Mouse (Mus musculus): ENCODE measurements around the gene Pank1. TPM values are rescaled to one million over a fixed set of nuclear protein-coding genes. Genes with fewer than 3 reads are reported as not detected.

Pank1 gene
- total RNA-seq, 1 experiment = 6.9 TPM

- Histone ChIP-seq H3K4me1 (ENCODE audit: control insufficient read depth in 2 of 2, insufficient read depth in 2 of 2, low read length in 2 of 2, poor library complexity in 1 of 2) (no peaks in the 10 kb centered on the region), H3K36me3 (ENCODE audit: control insufficient read depth, insufficient read depth, low read length, poor library complexity, severe bottlenecking) (no peaks in the 10 kb centered on the region), H3K9ac (ENCODE audit: insufficient read depth, low read depth, low read length, poor library complexity, severe bottlenecking) (no peak overlapping the region), H3K4me3 (ENCODE audit: insufficient read depth in 1 of 2, low read depth in 1 of 2, low read length in 2 of 2, poor library complexity in 1 of 2, severe bottlenecking in 1 of 2) (no peak overlapping the region), H3K9me3 (ENCODE audit: control insufficient read depth, insufficient read depth, low read depth, low read length) (no peaks in the 10 kb centered on the region), H3K27ac (ENCODE audit: insufficient read depth, low read depth, low read length, poor library complexity, severe bottlenecking) (no peak overlapping the region)
- in situ Hi-C loops (cut with MboI; ENCODE audit: low sequenced_read_pairs in 2 of 2, unreplicated experiment in 2 of 2) = no loop called here
- TF ChIP-seq ZC3H11A (IDR thresholded peaks at IDR 0.05; ENCODE audit: borderline replicate concordance, low read depth, low read length) = no peak
- TF ChIP-seq HCFC1 (IDR thresholded peaks at IDR 0.05; ENCODE audit: borderline replicate concordance, insufficient read depth, low read length) = no peak
- no peak for TF ChIP-seq MAFK (IDR thresholded peaks at IDR 0.05; ENCODE audit: insufficient read depth, low read depth, low read length)
- TF ChIP-seq CHD2 (IDR thresholded peaks at IDR 0.05; ENCODE audit: low read depth, low read length) = no peak
- TF ChIP-seq ZNF384 (IDR thresholded peaks at IDR 0.05; ENCODE audit: low read depth, low read length) = no peak
- no peak for DNase-seq (ENCODE audit: low read depth, low spot score)
Measured at GRCm38 (mm10) chr19:34770764-34771163, 108.5 kb downstream of the Pank1 start.

GRCm38 (mm10) chr19:34758754-34759153, 120.5 kb downstream of the Pank1 start:
- TF ChIP-seq MAFK (IDR thresholded peaks at IDR 0.05; ENCODE audit: insufficient read depth, low read depth, low read length) = no peak
- TF ChIP-seq ZC3H11A (IDR thresholded peaks at IDR 0.05; ENCODE audit: borderline replicate concordance, low read depth, low read length) = no peak
- no peak for TF ChIP-seq CHD2 (IDR thresholded peaks at IDR 0.05; ENCODE audit: low read depth, low read length)
- TF ChIP-seq ZNF384 (IDR thresholded peaks at IDR 0.05; ENCODE audit: low read depth, low read length) = no peak
- no peak for TF ChIP-seq HCFC1 (IDR thresholded peaks at IDR 0.05; ENCODE audit: borderline replicate concordance, insufficient read depth, low read length)
- in situ Hi-C loops (cut with MboI; ENCODE audit: low sequenced_read_pairs in 2 of 2, unreplicated experiment in 2 of 2) = no loop called here
- Histone ChIP-seq H3K36me3 (ENCODE audit: control insufficient read depth, insufficient read depth, low read length, poor library complexity, severe bottlenecking) (no peaks in the 10 kb centered on the region), H3K9ac (ENCODE audit: insufficient read depth, low read depth, low read length, poor library complexity, severe bottlenecking) (no peak overlapping the region), H3K27ac (ENCODE audit: insufficient read depth, low read depth, low read length, poor library complexity, severe bottlenecking) (no peak overlapping the region), H3K4me3 (ENCODE audit: insufficient read depth in 1 of 2, low read depth in 1 of 2, low read length in 2 of 2, poor library complexity in 1 of 2, severe bottlenecking in 1 of 2) (no peak overlapping the region), H3K4me1 (ENCODE audit: control insufficient read depth in 2 of 2, insufficient read depth in 2 of 2, low read length in 2 of 2, poor library complexity in 1 of 2) (no peaks in the 10 kb centered on the region), H3K9me3 (ENCODE audit: control insufficient read depth, insufficient read depth, low read depth, low read length) (no peaks in the 10 kb centered on the region)
- DNase-seq (ENCODE audit: low read depth, low spot score) = no peak

Other genes starting within 250 kb of the Pank1 start
- gene Ifit1bl2, start 238.7 kb downstream of the Pank1 start, total RNA-seq (2012; rRNA removed) = not detected in 2 replicates
- gene Ifit1, start 238.6 kb downstream of the Pank1 start, total RNA-seq (2012; rRNA removed) = 0.16 TPM in 1 of 2 replicates, not detected in the other
- 0.13 and 0.16 TPM in 2 replicates for gene Slc16a12, start 132.2 kb downstream of the Pank1 start, total RNA-seq (2012; rRNA removed)
- 68.0 and 68.2 TPM in 2 replicates for gene Kif20b, start 42.9 kb upstream of the Pank1 start, total RNA-seq (2012; rRNA removed)